Mouse (Mus musculus) heart, embryonic 14.5 days (tissue): ENCODE measurements around the gene Shroom3. TPM values are rescaled to one million over a fixed set of nuclear protein-coding genes. Genes with fewer than 3 reads are reported as not detected.

Source experiments
- ATAC-seq: fragments of 200-750 bp; cut with Nextera tagmentation; 2 replicates; pipeline ENCODE4 v1.8.0; 2017; ENCODE audit warnings: low read depth, moderate TSS enrichment; ENCODE audit not compliant: insufficient number of reproducible peaks, insufficient read depth, low FRiP score
- H3K27ac ChIP-seq, 2 experiments: fragments of 200-500 bp in 1 of 2; fragments of 300-500 bp in 1 of 2; sonication (generic) in 1 of 2; replicated peaks in 1 of 2; 2 replicates each; pipeline ENCODE4 v1.5.1; 2012 to 2014; ENCODE audit warnings: low read depth in 2 of 2, low read length in 2 of 2, control low read depth in 1 of 2, mild to moderate bottlenecking in 1 of 2, mixed read lengths in 1 of 2; ENCODE audit not compliant: control insufficient read depth in 1 of 2, insufficient read depth in 1 of 2
- H3K27me3 ChIP-seq: fragments of 300-500 bp; sonication (generic); 2 replicates; pipeline ENCODE4 v1.6.1; 2014; ENCODE audit warnings: mild to moderate bottlenecking, low read length, control low read depth; ENCODE audit not compliant: control insufficient read depth, insufficient read depth
- H3K36me3 ChIP-seq: fragments of 300-500 bp; sonication (generic); 2 replicates; pipeline ENCODE4 v1.6.1; 2014; ENCODE audit warnings: mild to moderate bottlenecking, control low read depth, low read length, mixed read lengths; ENCODE audit not compliant: control insufficient read depth, insufficient read depth
- H3K4me1 ChIP-seq, 2 experiments: fragments of 200-500 bp in 1 of 2; fragments of 300-500 bp in 1 of 2; sonication (generic) in 1 of 2; 2 replicates each; pipeline ENCODE4 v1.6.1; 2012 to 2014; ENCODE audit warnings: low read length in 2 of 2, control low read depth in 1 of 2, mixed read lengths in 1 of 2; ENCODE audit not compliant: control insufficient read depth in 2 of 2, insufficient read depth in 2 of 2
- H3K4me2 ChIP-seq: fragments of 300-500 bp; sonication (generic); 2 replicates; pipeline ENCODE4 v1.6.1; 2014; ENCODE audit warnings: mild to moderate bottlenecking, low read length
- H3K4me3 ChIP-seq, 2 experiments: fragments of 200-500 bp in 1 of 2; fragments of 300-500 bp in 1 of 2; sonication (generic) in 1 of 2; 2 replicates each; pipeline ENCODE4 v1.5.1; 2012 to 2014; ENCODE audit warnings: low read length in 2 of 2, mild to moderate bottlenecking in 2 of 2, control low read depth in 1 of 2, low read depth in 1 of 2, moderate library complexity in 1 of 2; ENCODE audit not compliant: control insufficient read depth in 1 of 2, insufficient read depth in 1 of 2
- H3K9ac ChIP-seq: fragments of 300-500 bp; sonication (generic); 2 replicates; pipeline ENCODE4 v1.6.1; 2014; ENCODE audit warnings: mild to moderate bottlenecking, low read length
- H3K9me3 ChIP-seq: fragments of 300-500 bp; sonication (generic); 2 replicates; pipeline ENCODE4 v1.6.1; 2016; ENCODE audit warnings: low read length, control low read depth; ENCODE audit not compliant: control insufficient read depth
- WGBS: fragments of 180-500 bp; shearing (Covaris S2); extraction: QIAGEN DNeasy Blood & Tissue Kit; methylation state at CpG from one replicate; pipeline ENCODE4 v1.1.7; 2014; 5-methylcytosine and 5-hydroxymethylcytosine counted together
- polyA plus RNA-seq: library from polyadenylated mRNA; unstranded; fragments of >200 nt; fragmentation: Nextera tagmentation; extraction: Ambion mirVana; gene quantifications from 2 replicates; pipeline ENCODE4 v1.2.1, GENCODE M21; 2014

The Shroom3 gene
- polyA plus RNA-seq, 1 experiment from 2014 or later, result 21.1 TPM

DNA sequence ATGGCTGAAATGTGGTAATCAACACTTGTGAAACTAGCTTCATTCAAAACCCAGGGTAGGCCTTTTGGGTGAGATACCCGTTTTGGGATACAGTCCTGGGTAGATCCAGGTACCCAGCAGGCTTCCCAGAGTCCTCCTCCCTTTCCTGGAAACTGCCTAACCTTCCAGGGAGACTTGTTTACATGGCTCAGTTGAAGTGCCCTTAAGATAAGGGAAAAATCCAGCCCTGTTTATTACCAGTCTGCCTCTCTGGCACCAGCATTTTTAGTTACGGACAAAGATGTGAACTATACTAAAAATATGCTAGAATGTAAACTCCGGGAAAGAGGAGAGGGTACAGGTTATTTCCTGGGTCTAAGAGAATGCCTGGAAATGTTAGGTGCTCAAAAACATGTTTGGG is 90.6 kb downstream of the Shroom3 start:
- 14% methylated on average over 3 of the region's 3 CpGs for WGBS
- ATAC-seq, result no peak
- Histone ChIP-seq H3K4me3 (no peak overlapping the region), H3K9ac (no peak overlapping the region; the same call in 1 of the 2 replicates), H3K4me2 (peak overlapping the region; percentile 33), H3K4me1 (peaks cover 3 to 20% of the 10 kb centered on the region in 2 experiments), H3K9me3 (no peaks in the 10 kb centered on the region), H3K27ac (peak overlapping the region; percentile 49 to 64), H3K36me3 (no peaks in the 10 kb centered on the region), H3K27me3 (no peaks in the 10 kb centered on the region)

DNA sequence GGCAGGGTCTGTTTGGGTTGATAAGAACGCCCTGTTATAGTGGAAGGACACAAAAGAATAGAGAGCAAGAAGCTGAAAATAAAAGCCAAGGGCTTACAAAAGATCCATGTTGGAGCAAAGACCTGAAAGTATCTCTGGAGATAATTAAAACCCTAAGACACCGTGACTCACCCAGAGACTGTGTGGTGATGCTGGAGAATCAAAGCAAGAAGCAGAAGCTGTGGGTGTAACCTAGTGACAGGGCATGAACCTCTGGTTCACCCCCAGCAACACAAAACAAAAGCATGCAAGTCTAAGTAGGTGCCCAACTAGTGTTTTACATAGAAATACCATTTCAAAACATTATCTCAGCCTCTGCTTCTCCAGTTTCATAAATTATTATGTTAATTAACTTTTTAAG is 91.2 kb downstream of the Shroom3 start:
- Histone ChIP-seq H3K27me3 (no peaks in the 10 kb centered on the region), H3K36me3 (no peaks in the 10 kb centered on the region), H3K9me3 (no peaks in the 10 kb centered on the region), H3K4me1 (peaks cover 3 to 20% of the 10 kb centered on the region in 2 experiments), H3K27ac (peak overlapping the region; percentile 49 to 64), H3K4me3 (no peak overlapping the region), H3K4me2 (no peak overlapping the region; the same call in 1 of the 2 replicates), H3K9ac (no peak overlapping the region; the same call in 1 of the 2 replicates)
- whole genome bisulfite sequencing, result 37% methylated on average over 2 of the region's 2 CpGs
- no peak for ATAC-seq

DNA sequence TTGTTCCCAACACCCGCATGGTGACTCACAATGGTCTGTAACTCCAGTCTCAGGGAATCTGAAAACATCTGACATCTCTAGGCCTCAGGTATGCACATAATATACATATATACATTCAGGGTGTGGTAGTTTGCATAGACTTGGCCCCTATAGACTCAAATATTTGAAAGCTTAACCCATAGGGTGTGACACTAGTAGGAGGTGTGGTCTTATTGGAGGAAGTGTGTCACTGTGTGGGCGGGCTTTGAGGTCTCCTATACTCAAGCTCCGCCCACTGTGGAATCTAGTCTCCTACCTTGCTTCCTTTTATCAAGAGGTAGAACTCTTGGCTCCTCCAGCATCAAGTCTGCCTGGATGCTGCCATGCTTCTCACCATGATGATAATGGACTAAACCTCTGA is 91.7 kb downstream of the Shroom3 start:
- Histone ChIP-seq H3K4me3 (no peak overlapping the region), H3K27ac (no peak overlapping the region), H3K4me2 (no peak overlapping the region), H3K9me3 (no peaks in the 10 kb centered on the region), H3K4me1 (peaks cover 3 to 20% of the 10 kb centered on the region in 2 experiments), H3K27me3 (no peaks in the 10 kb centered on the region), H3K9ac (no peak overlapping the region), H3K36me3 (no peaks in the 10 kb centered on the region)
- 85% methylated on average over 3 of the region's 3 CpGs for WGBS
- ATAC-seq, result no peak

DNA sequence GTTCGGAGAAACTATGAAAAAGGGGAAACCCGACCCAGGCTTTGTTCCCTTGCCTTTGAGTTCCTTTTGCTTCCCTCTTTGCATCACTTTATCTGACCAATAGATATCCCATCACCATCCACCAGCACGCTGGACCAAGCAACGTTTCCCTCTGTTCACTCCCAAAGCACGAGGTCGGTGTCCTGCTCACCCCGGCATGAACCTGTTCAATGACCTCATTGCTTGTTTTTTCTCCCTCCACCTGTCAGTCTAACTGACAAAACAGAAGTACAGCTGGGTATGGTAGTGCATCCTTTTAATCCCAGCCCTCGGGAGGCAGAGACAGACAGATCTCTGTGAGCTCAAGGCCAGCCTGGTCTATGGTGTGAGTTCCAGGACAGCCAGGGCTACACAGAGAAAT is 95.2 kb downstream of the Shroom3 start:
- 70% methylated on average over 8 of the region's 8 CpGs for WGBS
- no peaks in the 10 kb centered on the region for H3K27me3 ChIP-seq
- no peak overlapping the region for H3K9ac ChIP-seq
- 0 out of 2 replicates have a peak, but pooled peaks cover 3% of the 10 kb centered on the region for H3K9me3 ChIP-seq
- no peaks in the 10 kb centered on the region for H3K36me3 ChIP-seq
- H3K27ac ChIP-seq, result no peak overlapping the region
- ATAC-seq, result no peak
- H3K4me3 ChIP-seq, result no peak overlapping the region
- H3K4me2 ChIP-seq, result no peak overlapping the region
- peaks cover 5 to 14% of the 10 kb centered on the region in 2 experiments for H3K4me1 ChIP-seq

DNA sequence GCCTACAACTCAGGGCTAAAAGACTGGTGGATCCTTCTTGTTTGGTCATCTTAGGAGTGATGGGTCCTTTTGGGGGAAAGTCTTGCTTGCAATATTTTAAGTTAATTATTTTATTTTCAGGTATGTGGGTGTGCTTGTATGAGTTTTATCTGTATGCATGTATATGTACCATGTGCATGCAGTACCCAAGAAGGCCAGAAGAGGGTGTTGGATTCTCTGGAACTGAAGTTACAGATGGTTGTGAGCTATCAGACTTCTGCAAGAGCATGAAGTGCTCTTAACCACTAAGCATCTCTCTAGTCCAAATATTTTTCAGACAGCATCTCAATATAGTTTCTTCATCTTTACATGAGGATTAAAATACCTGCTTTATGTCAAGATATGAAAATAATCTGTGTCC is 97.8 kb downstream of the Shroom3 start:
- Histone ChIP-seq H3K9ac (no peak overlapping the region), H3K4me1 (peaks cover 10 to 14% of the 10 kb centered on the region in 2 experiments; a peak in 3 of 4 replicates), H3K27ac (no peak overlapping the region), H3K36me3 (no peaks in the 10 kb centered on the region), H3K4me2 (no peak overlapping the region), H3K27me3 (no peaks in the 10 kb centered on the region), H3K9me3 (0 out of 2 replicates have a peak, but pooled peaks cover 3% of the 10 kb centered on the region), H3K4me3 (no peak overlapping the region)
- ATAC-seq, result no peak

DNA sequence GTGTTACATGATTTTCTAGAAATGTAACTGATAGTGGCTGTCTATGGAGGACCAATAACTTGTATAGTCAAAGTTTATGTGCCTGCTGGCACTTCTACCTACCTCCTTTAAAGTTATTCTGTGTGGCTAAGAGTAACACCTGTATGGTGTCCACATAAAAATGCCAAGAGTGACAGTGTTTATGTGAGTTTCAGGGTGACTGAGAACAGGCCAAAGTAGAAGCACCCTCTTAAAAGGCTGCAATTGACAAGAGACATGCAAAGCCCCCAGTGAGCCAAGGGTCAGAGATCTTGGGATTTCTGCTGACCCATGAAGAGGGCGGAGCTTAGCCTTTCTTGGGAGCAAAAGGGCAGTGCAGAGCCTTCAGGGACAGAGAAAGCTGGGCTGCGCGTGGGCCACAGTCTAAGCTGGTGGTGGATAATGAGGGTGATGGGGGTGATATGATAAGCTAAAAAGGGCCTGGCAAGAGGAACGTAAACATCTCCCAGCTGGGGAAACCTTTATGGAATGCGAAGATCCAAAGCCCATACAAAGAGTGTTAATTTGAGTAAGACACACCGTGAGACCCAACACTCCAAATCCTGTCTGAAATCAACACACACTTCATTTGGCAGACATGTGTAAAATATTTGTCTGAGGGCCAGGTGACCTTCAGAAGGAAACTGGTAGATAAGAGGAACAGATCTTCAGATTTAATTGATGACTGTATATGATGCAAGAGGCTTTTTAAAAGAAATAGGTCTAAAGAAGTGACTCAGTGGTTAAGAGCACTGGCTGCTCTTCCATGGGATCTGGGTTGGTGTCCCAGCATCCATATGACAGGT is 101.0 kb downstream of the Shroom3 start:
- Histone ChIP-seq H3K4me3 (no peak overlapping the region), H3K27ac (no peak overlapping the region; a peak in 1 of 4 replicates), H3K4me2 (no peak overlapping the region), H3K27me3 (no peaks in the 10 kb centered on the region), H3K9me3 (0 out of 2 replicates have a peak, but pooled peaks cover 3% of the 10 kb centered on the region), H3K9ac (no peak overlapping the region), H3K36me3 (no peaks in the 10 kb centered on the region), H3K4me1 (peaks cover 20 to 22% of the 10 kb centered on the region in 2 experiments)
- no peak for ATAC-seq
- WGBS, result 40% methylated on average over 6 of the region's 6 CpGs

DNA sequence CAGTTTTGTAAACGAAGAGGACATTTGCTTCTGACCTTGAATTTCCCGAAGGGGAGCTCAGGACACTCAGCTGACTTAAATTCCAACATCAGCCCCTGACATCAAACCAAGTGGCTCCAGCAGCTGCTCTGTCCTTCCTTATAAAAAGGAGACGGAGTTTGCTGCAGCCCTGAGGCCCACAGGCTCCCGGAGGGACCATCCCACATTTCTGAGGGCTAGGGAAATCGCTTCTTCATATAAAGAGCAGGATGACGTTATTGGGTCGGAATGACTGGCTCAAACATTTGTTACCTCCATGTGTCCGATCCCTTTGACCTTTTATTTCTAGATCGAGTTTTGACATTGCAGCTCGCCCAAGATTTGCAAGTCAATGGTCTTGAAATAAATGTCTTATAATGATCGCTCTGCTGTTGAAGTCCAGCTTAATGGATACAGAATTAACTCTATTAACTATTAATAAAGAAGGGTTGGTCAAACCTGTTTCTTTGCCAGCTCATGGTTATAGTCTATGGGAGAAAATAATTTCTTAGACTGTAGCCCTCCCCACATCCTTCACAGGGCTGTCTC is 102.7 kb downstream of the Shroom3 start:
- H3K27ac ChIP-seq, result peak overlapping the region in 1 of 2 experiments; percentile 21; a peak in 1 of 4 replicates
- H3K4me1 ChIP-seq, result peaks cover 25 to 27% of the 10 kb centered on the region in 2 experiments
- H3K4me2 ChIP-seq, result no peak overlapping the region
- H3K4me3 ChIP-seq, result no peak overlapping the region
- H3K27me3 ChIP-seq, result no peaks in the 10 kb centered on the region
- no peak for ATAC-seq
- WGBS, result 66% methylated on average over 11 of the region's 11 CpGs
- 0 out of 2 replicates have a peak, but pooled peaks cover 3% of the 10 kb centered on the region for H3K9me3 ChIP-seq
- no peaks in the 10 kb centered on the region for H3K36me3 ChIP-seq
- no peak overlapping the region for H3K9ac ChIP-seq
